Mouse (Mus musculus) erythroid progenitor cell, adult 5-6 weeks (primary cell): ENCODE data around the gene Cntrob. TPM values are rescaled to one million over a fixed set of nuclear protein-coding genes. Genes with fewer than 3 reads are reported as not detected.
A peak's percentile ranks its signal among the peaks of the same experiment; 100 is the strongest.

Experiments
- ATAC-seq: replicated peaks from 2 replicates; pipeline ENCODE4 v1.8.0; 2016; ENCODE audit warnings: moderate number of reproducible peaks, mild to moderate bottlenecking, moderate TSS enrichment, inconsistent platforms; ENCODE audit not compliant: poor library complexity, low FRiP score, severe bottlenecking
- total RNA-seq, 2 experiments: library from RNA; stranded (forward) in 1 of 2; stranded (reverse) in 1 of 2; fragments of 150-400 nt in 1 of 2; fragments of 186-747, 209-891 nt in 1 of 2; gene quantifications; 2 replicates each; pipeline versions ENCODE4 v1.2.3 to v1.2.4; 2015 to 2017; ENCODE audit warnings: low replicate concordance in 2 of 2

Gene Cntrob
- total RNA-seq, 2 experiments from 2014 or later = 113 to 135 TPM

DNA sequence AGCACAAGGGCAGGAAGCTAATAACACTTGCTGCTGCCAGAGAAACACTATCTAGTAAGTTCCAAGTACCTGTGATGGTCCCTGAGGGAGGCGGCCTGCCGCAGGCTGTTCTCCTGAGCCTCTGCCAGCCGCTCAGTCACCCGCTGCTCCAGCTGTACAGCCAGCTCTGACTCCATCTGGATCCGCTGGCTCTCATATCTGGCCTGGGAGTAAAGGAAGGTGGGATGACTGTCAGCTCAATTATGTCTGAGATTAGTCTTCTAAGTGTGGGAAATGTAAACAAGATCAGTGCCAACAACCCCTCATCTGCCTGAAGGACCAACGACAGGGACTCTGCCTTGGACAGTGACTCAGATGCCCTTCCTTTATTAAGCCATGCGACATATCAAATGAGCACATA is 12.3 kb downstream of the Cntrob start:
- ATAC-seq = no peak

DNA sequence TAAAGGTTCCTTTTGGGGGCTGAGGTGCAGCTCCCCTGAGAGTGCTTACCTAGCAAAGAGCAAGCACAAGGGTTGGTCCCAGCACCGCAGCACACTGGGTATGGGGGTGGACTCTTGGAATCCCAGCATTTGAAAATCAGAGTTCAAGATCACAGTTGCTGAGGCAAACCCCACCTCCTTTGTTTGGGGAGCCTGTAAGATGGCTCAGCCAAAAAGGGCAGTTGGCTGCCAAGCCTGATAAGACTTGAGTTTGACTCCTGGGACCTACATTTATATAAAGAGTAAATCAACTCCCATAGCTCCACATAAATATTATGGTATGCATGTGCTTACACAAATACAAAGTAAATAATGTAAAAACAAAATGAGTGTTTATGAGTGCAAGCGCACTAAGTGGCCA is 17.5 kb downstream of the Cntrob start:
- ATAC-seq = no peak

DNA sequence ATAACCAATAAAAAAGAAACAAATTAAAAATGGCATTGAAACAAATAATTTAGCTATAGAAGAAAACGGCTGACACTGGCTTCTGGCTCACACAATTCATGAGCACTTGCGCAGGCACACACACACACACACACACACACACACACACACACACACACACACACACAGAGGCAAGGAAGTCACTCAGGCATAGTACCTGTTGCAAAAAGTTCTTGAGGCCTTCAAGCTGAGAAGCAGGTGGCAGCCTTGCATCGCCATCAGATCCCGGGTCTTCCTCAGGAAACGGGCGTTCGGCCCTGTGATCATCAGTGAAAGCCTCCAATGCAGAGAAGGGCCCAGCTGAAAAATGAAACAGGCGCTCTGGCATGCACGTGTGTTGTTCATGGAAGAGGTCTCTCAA is 18.3 kb downstream of the Cntrob start:
- no peak for ATAC-seq

DNA sequence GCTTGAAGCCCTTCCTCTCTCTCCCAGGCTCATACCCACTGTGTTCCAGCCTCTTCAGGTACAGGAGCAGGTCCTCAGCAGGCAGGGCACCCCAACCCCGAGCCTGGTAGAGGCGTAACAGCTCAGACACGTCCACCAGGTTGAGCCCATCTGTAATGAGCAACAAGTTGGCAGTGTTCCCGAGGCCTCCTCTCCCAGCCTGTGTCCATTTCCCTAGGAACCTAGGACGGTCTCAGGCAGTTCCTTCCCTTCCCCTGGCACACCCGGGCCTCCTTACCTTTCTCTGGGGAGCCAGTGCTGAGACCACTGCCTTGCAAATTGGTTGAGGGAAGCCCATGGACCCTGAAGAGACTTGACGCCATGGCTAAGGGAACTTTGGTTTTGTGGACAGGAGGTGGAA is 20.8 kb downstream of the Cntrob start:
- ATAC-seq = no peak

DNA sequence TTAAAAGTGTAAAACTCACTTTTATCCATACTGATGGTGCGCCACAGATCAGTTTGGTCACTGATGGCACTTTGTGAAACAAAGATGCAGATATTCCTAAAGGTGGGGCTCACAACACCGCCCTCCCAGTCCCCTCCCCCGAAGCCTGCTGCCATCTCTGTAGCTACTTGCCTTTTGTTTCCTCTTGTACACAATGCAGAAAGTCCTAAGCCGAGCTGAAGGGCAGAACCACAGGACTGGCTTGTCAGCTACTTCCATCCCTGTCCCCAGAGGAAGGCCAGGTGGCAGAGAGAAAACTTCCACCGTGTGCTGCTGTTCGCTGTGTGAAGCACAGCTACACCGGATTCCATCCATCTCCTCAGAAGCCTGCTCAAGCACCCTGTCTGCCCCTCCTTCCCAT is 25.3 kb downstream of the Cntrob start:
- no peak for ATAC-seq

DNA sequence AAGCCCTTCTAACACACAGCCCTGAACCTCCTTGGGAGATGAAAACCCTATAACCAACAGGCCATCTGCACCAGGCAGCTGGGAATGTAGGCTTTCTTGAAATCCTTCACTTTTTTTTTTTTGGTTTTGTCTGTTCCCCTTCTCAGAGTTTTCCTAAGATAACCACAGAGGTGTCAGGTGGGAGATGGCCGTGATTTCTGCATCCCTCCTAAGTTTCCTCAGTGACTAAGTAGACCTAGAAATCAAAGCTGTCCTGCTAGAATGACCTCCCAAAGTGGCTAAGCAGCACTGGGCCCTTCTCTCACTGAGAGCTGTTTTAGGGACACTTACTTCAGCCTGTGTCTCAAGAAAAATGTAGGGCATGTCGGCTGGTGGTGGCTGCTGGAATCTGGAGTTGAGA is 25.8 kb downstream of the Cntrob start:
- no peak for ATAC-seq

DNA sequence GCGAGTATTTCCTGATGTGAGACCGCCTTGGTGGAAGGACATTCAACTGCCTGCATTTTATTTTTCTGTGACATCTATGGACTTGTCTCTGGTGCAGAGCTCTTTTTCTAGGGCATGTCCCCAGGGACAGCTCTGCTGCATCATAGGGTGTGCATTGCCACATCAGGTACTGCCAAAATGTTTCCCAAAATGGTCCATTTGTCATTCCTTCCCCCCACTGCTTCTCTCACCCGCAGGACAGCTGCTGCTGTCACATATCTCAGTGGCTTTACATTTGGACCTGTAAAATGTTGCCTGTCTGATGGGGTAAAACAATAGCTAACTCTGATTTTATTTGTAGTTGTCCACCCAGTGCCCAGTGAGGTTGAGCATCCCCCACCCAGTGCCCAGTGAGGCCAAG is 28.3 kb downstream of the Cntrob start:
- no peak for ATAC-seq

DNA sequence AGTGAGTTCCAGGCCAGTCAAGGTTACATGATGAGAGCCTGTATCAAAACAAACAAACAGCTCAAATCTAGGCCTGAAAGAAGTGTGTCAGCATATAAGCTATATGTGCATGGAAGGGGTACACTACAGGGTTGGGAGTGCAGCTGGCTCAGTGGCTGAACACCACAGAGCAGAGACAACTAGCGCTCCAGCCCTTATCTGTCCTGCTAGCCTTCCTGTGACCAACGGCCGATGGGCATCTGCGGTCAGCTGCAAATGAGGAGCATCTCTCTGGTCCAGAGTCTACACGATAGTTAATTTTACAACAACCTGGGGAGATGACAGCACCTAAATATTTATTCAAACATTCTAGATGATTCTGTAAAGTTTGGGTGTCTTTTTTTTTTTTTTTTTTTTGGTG is 32.5 kb downstream of the Cntrob start:
- no peak for ATAC-seq

DNA sequence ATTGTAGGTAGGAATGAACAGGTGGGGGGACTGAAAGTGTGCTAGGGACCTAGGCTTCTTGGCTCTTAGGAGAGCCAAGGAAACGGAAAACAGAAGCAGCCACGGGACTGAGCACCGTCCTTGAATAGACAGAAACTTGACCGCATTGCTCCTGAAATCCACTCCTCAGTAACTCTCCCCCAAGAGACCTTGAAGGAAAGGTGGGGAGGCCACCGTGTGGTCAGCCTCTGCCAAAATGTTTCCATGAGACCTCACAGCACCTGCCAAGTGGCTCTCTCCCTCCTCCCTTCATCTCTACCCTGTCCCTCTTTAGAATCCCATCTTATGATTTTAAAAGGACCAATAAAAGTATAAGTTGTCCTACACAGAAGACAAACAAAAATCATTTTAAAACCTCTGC is 46.3 kb downstream of the Cntrob start:
- no peak for ATAC-seq

DNA sequence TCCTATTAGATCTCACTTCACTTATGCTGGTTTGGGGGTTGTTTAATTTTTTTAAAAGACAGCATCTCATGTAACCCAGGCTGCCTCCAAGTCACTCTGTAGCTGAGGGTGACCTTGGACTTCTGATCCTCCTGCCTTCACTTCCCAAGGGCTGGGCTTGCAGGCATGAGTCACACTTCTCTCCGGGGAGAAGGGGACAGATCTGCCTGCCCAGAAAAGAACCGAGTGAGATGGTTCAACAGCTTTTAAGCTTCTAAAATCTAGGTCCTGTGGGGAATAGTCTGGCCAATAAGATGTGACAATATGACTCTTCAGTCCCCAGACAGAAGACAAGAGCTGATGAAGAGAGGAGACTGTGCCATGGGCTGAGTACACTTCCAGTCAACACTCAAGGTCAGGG is 47.5 kb downstream of the Cntrob start:
- no peak for ATAC-seq

DNA sequence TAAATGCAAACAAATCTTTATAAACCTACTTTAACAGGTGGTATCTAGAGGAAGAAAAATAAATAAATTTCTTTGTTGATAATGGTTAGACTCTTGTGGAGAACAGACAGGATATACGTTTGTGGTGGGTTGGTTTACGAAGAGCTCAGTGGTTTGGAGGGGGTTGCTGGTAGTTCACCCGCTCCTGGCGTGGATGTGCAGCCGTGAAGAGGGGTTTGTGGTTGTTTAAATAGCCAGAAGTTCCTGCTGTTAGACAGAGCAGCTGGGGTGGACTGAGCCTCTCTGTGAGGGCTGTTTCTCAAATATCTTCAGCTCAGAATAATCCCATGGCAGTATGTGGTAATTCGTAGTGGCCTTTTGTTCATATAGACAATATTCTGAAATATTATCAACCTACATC is 47.9 kb downstream of the Cntrob start:
- no peak for ATAC-seq

DNA sequence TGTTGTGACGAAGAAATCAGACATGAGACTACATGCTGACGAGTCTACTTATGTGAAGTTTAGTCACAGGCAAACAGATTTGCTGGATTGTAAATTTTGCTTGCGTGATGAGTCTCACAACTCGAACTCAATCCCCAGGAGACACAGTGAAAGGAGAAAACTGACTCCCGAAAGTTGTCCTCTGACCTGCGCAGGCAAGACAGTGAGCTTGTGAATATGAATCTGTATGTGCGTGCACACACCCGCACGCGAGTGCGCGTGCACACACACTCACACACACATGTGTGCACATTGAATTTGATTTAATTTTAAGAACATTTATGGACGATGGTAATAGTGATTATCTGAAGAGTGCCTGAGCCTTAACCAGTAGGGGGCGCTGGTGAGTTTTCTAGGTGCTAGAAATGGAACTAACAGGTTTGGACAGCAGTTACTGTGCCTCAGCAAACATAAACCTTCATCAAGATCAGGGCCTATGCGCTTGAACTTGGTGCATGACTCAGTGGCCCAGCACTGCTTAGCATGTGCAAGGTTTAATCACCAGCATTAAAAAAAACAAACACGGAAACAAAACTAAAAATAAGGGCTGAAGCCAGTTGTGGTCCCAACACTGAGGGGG is 51.3 kb downstream of the Cntrob start:
- peak; percentile 66 for ATAC-seq

DNA sequence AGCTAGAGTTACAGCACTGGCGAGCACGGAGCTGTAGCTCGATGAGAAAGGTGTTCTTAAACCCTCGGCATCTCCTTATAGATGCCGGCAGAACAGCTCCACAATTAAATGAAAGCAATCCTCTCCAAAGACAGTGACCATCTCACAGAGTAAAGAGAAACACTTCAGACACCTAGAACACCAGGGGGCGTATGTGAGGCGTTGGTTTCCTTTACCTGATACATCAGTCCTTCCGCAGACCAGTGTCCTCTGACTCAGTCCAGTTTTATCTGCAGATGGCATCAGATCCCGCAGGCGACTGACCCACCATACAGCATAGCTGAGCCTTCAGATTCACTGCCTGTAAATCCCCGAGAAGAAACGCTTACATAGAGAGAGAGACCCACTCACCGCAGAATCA is 54.0 kb downstream of the Cntrob start:
- ATAC-seq = 0 out of 2 replicates have a peak, but pooled peaks have one; percentile 59

DNA sequence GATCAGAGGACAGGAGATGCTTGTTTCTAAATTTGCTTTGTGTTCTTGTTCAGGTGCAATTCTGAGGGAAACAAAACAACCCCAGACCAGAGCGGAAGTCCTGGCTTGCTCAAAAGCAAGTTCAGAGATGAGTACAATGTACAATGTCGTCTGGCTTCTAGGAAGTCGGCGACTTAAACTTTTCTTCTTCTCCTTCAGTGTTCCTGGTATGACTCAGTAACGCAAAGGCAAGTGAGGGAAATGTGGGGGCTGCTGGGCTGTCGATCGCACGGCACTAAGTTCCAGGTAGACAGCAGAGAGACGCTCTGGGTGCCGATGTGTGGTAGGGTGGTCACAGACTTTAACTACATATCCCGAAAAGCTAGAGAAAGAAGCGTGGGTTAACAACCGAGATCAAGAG is 55.5 kb downstream of the Cntrob start:
- no peak for ATAC-seq

DNA sequence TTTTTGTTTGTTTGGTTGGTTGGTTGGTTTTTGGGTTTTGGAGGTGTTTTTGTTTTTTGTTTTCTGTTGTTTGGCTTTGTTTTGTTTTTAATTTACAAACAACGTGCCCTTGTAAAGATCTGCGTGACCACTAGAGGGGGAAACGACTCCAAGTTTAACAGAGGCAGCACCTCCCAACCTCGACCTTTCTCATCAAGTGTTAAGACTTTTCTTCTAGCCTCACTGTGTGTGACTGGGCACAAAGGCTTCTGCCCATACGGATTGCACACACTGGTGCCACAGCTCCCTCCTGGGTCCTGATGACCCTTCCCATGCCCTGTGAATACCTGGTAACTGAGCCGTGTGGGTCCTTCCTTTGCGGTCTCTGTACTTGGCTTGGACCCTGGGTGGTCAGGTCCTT is 56.2 kb downstream of the Cntrob start:
- no peak for ATAC-seq

DNA sequence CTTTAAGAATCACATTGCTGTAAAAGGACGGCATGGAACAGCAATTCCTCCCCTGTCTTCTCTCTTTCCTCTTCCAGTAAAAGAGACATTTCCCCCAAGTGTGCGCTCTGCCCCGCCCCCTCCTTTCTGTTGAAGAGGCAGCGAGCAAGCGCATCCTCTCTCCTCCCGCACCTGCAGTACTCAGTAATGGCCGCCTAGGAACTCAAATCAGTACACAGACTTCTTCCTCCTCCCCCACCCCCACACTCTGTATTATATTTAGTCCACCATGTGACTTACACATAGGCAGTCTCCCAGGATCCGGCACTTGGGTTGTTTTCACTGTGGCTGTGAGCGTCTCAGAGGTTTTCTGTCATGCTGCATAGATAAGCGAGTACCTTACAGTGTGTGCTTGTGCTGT is 57.3 kb downstream of the Cntrob start:
- no peak for ATAC-seq

DNA sequence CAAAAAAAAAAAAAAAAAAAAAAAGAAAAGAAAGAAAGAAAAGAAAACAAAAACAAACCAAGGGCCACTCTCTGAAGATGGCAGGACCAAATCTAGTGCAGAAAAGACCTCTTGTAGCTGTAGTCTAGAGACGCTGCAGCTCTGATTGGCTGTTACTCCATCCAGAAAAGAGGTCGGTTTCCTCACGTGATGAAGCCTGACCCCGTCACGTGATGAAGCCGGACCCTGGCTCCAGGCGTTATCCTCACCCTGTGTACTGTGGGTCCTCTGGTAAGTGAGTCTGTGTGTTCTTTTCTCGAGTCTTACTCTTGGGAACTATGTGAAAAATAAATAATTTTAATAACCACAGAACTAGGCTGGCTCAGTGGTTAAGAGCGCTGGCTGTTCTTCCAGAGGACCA is 58.2 kb downstream of the Cntrob start:
- ATAC-seq = no peak

DNA sequence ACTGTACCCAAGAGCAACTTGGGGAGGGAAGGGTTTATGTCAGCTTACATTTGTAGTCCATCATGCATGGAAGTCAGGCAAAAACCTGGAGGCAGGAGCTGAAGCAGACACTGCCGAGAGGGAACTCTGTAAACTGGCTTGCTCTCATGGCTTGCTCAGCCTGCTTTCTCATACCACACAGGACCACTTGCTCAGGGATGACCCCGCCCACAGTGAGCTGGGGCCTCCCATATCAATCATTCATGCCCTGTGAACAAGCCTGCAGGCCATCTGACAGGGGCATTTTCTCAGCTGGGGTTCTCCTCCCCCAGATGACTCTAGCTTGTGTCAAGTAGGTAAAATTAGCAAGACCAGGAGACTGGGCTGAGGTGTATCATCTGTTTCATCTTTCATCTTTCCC is 59.3 kb downstream of the Cntrob start:
- no peak for ATAC-seq

DNA sequence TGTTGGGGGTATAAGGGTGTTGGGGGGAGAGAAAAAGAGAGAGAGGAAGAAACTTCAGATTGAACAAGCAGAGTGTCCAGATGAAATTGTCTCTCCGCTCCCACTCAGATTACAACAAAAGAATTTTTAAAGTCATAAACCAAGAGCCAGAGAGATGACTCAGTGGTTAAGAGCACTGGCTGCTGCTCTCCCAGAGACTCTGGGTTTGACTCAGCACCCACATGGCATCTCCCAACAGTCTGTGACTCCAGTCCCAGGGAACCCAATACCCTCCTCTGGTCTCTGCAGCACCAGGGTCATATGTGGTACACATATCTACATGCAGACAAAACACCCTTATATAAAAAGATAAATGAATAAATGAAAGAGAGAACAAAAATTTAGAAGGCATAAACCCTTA is 63.5 kb downstream of the Cntrob start:
- no peak for ATAC-seq

DNA sequence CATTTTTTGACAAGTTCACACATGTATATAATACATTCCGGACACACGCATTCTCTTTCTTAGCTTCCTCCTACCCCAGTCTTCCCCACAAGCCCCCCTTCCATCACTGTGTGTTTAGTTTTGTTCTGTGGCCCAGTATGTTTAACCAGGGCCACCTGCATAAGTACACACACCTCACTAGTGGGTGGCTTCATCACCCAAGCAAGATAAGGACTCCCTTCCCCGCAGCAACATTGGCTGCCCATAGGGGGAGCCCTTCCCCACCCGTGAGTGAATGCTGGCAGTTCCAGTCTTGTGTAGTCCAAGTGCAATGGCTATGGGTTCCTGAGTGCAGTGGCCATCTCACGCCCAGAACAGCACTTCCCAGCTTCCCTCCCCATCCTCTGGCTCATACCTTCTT is 65.3 kb downstream of the Cntrob start:
- peak; percentile 86 for ATAC-seq

DNA sequence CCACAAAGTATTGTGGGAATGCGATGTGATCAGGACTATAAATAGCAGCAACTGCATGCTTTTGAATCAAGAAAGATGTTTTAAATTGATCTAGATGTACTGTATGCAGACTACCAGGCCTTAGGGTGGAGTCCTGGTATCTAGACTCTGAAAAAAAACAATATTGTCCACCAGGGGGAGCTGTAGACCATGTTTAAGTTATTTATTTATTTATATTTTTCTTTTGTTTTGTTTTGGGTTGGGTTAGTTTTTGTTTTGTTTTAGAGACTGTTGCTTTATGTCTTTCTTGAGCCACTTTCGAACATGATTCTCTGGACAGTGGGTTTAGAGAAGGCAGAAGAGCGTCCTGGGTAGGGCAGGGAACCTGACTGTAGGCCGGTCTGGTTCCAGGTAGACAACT is 65.8 kb downstream of the Cntrob start:
- ATAC-seq = peak; percentile 62; the same call in 1 of the 2 replicates

DNA sequence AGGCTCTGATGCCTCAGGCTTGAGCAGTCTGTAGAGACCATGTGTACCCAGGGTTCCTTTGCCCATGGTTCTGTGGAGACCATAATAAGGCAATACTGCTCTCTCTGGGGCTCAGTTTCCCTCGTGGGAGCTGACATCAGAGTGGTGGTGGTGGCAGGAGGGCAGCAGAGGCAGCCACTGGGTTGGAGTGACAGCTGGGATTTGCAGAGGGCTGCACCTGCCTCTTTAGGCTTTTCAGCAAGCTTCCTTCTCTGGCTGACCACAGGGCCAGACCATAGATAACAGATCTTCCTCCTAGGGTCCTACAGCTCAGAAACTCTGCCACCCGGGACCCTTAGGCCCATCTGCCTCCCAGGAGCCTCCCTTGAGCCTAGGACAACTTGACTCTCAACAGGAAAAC is 66.5 kb downstream of the Cntrob start:
- no peak for ATAC-seq

DNA sequence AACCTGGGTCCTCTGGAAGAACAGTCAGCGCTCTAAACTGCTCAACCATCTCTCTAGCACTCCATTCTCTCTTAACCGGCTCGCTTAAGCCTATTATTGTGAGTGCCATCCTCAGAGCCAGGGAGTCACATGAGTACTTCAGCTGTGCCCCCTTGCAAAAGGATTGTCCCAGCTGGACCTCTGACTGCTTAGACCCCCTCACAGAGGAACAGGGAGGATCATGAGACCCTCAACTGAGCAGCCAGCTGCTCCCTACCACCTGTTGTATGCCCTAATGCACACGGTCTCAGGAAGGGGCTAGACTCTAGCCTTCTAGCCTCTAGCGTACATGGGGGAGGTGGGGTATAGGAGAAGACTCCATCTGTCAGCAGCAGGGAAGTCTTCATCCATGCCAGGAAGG is 68.8 kb downstream of the Cntrob start:
- no peak for ATAC-seq
